Mouse (Mus musculus) cerebral cortex, adult 2 months (tissue): Measurements from ENCODE around the gene Pdia4.

Source experiments
- WGBS: fragments of 180-500 bp; shearing (Covaris S2); methylation state at CpG from one replicate; pipeline ENCODE4 v1.1.7; 2018; 5-methylcytosine and 5-hydroxymethylcytosine counted together

The Pdia4 gene

DNA sequence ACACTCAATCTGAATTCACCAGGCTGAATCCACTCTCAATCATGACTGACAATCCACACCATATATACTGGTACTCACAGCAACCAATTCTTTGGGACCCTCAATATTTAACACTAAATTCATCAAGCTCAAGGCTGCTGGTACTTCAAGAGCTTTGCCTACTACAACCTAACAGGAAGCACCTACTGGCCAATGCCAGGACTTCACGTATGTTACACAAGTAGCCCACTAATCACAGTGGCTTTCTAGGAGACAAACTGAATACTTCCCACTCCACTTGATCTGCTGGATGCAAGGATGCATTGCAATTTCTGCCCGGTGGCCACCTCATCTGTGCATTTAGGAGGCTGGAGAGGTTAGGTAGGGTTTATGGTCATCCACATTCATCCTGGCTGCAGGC is 3.0 kb downstream of the Pdia4 start:
- WGBS, result 69% methylated on average over 2 of the region's 2 CpGs

DNA sequence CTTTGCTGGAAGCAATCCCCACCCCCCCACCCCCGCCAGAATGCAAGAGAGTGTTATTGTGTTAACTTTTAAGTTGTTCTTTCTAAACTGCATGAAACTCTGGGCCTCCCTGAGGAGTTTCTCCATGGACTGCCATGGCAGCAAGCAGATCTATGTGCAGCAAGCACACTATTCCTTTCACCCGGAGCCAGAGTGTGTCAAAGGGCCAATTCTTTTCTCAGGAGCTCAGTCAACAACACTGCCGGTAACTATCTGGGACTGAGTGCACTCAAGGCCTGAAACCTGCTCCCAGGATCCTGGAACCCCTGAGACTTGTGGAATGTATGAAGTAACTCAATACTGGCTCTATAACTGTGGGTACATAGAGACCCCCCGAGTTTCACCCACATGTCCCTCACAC is 4.2 kb downstream of the Pdia4 start:
- WGBS, result 54% methylated on average over 4 of the region's 4 CpGs

DNA sequence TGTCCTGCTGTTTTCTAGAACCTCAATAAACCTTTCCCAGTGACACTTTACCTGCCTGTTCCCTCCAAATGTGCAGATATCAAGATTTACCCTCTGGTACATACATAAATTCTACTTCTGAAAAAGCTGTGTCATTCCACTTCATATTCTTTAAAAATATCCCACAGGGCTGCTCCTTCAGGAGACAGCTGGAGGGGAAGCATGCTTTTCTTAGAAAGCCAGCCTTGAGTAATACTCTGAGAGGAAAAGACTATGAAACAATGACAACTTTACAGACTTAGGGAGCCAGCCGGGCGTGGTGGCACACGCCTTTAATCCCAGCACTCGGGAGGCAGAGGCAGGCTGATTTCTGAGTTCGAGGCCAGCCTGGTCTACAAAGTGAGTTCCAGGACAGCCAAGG is 4.7 kb downstream of the Pdia4 start:
- WGBS, result 36% methylated on average over 5 of the region's 5 CpGs

DNA sequence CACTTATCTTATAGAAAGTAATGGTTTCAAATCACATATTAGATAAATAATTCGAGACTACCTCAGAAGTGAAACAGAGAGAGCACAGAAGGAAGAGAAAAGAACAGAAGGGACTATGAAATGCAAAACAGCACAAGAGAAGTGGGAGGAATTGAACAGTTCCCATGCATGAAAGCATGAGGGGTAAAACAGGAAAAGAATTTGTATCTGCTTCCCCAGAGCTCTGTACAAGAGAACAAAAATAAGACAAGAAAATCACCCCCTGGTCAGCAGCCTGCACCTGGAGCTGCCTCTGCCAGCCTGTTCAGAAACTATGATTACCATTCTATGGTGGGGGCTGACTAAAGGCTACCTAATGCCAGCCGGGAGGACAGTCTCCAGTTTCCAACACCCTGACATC is 5.8 kb downstream of the Pdia4 start:
- 51% methylated on average over 2 of the region's 2 CpGs for WGBS

DNA sequence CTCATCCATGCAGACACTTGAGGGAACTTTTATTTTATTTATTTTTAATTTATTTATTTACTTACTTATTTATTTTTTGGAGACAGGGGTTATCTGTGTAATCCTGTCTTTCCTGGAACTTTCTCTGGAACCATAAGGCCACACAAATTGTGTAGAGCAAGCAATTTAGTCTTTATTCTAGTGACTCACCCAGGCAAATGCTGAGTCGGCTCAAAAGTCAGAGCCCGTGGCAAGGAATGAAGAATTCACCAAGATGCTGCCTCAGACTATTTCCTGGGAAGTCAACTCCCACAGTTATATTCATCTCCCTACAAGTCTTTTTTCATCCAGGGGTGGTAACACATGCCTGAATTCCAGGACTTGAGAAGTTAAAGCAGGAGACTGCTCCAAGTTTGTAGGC is 7.7 kb downstream of the Pdia4 start:
- 51% methylated on average over 2 of the region's 2 CpGs for WGBS

DNA sequence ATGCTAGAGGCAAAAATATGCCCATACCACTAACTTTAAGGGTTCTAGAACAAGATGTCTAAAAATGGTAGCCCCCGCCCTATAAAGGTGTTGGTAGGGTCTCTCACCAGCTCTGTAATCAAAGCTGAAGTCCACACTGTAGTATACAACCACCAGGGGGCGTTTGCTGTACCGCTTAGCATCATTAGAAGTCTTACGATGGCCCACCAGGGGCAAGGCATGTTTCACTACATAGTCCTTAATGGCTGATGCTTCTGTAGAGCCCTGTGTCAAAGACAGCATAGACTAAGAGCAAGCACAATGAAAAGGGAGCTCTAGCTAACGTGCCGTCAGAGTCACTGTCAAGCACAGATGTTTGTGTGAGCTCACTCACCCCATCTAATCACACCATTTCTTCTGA is 14.2 kb downstream of the Pdia4 start:
- WGBS, result 33% methylated on average over 6 of the region's 6 CpGs

DNA sequence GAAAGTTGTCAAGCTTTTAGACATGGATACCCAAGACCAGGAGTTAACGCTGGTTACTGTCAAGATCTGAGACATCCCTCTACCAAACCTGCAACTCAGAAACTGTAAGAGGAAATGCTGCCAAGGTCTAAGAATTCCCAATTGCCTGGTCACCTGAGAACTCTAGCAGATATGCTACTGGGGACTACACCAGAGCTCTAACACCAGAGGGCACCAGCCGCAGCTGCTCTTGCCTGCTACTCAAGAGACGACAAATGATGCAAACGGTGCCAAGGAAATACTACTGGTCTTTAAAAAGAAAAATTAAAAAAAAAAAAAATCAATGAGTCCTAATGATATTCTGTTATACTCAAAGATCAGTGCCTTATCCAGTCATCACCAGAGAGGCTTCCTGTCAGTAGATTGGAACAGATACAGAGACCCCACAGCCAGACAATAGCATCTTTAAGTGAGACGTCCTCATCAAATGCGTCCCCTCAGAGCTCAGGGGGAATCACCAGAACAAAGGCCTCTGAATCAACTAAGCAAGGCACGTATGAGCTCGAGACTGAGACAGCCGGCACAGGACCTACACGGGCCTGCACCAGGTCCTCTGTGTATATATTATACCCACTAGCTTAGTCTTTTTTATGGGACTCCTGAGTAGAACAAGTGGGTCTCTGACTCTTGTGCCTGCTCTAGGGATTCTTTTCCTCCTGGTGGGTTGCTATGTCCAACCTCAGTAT is 19.0 kb downstream of the Pdia4 start:
- 47% methylated on average over 10 of the region's 10 CpGs for WGBS

DNA sequence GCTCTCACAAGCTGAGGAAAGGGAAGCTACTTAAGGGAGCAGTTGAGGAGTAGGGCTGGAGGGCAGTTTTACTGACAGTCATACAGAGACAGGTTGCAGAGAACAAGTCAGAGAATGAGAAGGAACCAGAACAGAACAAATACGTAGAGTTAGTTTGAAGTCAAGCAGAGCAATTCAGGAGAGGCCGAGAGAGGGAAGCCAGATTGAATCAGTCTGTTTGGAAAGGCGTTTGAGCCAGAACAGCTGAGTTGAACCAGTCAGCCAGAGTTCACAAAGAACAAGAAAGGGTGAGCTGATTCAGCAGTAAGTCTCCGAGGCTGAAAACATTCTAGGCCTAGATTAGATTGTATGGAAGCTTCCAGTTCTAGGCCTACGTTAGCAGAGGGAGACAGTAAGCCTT is 19.9 kb downstream of the Pdia4 start:
- 65% methylated on average over 5 of the region's 5 CpGs for WGBS

DNA sequence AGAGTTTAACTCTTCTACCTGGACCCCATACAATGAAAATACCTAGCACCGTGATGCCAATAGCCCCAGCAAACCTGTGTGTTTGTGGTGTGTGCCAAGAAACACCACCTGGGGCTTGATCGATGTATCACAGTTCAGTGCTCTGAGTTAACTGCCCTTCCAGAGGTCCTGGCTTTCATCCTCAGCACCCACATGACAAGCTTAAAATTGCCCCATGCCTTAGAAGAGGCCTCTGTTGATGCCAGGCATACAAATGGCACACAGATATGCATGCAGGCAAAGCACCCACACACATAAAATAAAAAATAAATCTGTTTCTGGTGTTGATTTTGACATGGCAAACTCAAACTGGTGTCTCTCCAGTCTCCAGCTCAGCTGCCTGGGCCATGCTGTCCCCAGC is 20.7 kb downstream of the Pdia4 start:
- 84% methylated on average over 2 of the region's 2 CpGs for WGBS

DNA sequence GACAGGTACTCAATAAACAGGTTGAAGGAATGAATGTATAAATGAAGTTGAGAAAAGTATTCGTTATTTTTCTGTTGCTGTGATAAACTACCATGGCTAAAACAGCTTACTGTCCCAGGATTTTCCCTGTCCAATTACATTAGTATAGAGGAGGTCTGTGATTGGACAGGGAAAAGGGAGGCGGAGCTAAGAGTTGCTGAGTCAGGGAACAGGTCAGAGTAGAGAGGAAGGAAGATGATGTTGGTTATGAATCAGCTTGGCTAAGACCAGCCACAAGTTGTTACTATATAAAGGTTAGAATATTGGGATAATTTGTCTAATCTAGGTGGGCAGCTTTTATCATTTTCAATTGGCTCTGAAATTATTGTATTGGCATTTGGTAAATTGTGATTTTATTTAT is 22.5 kb downstream of the Pdia4 start:
- 67% methylated on average over 2 of the region's 2 CpGs for WGBS

DNA sequence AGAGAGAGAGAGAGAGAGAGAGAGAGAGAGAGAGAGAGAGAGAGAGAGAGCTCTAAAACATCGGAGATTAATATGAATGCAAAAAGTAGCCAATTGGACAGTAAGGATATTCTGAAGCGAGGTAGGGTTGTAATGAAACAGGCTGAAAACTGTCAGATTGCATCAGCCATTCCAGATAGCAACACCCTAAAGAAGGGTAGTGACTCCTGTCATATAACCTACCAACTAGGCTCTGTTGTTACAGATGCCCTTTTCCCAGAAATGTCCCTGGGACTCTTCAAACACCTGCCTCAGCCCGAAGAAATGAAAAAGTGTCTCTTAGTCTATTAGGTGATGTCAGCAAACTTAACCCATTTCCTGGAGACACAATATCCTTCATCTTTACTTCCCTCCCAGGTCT is 24.4 kb downstream of the Pdia4 start:
- 18% methylated on average over 3 of the region's 3 CpGs for WGBS

DNA sequence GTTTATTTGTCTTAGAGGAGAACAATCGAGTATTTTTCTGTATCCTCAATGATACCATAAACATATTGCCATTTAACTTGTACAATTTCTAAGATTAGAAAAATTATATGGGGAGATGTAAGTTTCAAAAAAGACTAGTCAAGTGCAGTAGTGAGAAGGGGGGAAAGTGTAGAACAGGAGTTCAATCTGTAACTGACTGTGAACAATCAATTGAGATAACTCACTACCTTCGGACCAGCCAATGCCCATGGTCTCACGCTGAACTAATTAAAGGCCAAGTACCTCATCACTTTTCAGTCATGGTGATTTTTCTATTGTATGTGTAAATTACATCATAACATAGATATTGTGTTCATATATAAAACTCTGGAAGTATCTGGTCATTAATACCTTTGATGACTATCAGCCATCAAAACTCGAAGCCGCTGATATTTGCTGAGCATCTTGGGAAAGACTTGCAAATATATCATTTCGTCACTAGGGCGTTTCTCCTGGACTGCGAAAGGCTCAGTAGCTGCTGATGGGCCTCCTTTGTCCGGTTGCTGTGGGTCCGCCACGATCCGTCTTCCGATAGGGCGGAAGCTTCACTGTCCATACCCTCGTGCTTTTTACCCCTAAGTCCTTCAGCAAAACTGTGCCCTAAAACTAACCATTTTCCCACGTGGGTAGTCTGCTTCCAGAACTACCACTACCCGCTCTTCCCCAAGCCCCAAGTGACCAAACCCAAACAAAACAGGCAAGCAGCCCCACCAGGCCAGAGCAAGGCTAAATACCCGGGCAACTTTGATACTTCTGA is 25.1 kb downstream of the Pdia4 start:
- WGBS, result 2% methylated on average over 18 of the region's 18 CpGs

DNA sequence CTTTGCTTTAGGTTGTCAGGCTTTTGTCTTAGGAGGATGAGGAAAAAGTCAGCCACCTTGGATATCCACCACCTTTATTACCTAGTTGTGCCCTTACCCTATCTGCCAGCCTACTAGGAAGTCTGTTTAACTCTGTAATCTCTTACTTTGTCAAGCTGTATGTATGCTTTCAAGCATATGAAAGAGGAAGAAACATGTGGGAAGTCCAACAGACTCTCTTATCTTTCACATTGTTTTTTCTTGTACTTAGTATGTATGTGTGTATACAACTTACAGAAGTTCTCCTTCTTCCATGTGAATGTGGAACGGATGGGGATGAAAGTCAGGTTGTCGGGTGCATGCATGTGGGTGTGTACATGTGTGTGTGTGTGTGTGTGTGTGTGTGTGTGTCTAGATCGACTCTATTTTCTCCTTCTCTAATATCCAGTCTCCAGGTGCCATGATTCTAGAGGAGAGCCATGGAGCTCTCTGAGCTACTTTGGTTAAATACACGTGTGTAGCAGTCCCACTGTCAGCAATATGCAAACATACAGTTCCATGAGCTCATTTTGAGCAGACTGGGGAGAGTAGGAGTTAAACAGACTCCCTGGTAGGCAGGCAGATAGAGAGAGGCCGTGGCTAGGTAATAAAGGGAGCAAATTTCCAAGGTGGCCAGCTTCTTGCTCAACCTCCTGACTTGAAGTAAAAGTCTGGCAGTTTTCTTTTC is 28.4 kb downstream of the Pdia4 start:
- 80% methylated on average over 5 of the region's 5 CpGs for WGBS

DNA sequence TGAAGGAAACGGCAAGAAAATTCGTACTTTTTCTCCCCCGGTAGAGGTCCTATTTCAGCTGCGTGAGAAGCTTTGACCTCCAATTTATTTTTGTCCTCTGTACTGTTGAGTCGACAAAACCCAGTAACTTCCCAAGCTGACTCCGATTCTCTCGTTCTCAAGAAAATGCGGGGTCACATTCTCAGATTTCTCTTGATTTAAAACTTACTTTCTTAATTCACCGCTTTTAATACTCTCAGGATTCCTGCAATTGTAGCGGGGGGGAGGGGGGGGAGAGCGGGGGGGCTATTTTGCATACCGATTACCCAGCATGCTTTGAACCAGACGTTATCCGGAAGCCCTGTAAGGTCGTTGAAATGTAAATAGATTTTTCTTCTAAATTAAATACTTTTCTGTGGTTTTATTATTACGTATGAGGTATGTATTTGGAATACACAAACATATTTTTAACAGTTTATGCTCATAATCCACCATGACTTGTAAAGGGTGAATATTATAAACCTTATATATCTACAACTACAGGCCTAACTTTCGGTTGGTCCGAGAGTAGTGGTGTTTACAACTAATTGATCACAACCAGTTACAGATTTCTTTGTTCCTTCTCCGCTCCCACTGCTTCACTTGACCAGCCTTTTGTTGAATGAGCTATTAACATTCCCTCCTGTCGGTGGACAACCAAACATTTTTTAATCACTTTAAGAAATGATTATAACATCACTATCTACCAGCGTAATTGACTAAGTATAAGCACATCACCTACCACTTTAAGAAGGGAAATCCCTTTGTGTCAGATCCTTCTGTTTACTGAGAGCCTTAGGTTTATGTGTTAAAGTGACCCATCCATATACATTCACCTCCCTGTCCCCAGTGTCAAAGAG is 31.9 kb downstream of the Pdia4 start:
- under 1% methylated on average over 21 of the region's 21 CpGs for WGBS

DNA sequence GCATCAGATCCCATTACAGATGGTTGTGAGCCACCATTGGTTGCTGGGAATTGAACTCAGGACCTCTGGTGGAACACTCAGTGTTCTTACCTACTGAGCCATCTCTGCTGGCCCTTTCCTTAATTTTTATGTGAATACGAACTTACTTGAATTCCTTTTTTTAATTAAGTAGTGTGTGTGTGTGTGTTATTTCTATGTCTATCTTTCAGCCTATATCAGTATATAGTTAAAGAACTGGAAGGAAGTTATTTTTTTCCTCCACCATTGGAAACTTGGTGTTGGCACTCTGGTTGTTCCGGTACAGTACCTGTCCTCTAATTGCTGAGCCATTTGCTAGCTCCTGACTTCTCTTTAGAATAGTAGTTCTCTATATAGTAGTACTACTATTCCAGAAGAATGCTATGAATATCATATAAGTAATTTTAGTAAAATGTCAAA is 32.6 kb downstream of the Pdia4 start:
- WGBS, result 6% methylated on average over 2 of the region's 2 CpGs

DNA sequence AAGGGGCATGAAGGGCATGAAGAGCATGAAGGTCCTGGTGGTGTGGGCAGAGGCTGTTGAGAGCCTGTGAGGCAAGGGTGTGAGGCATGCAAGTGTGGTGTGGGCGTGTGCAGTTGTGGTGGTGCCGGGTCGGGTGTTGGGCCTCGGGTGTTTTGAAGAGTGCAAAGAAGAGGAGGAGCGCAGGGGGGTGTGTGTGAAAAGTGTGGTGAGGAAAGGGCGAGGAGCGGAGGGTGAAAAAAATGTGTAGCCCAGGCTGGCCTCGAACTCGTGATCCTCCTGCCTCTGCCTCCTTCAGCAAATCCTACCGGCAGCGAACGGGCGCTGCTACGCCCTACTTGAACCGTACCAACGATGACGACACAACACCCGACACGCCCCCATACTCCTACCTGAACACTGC is 41.5 kb downstream of the Pdia4 start:
- 39% methylated on average over 9 of the region's 19 CpGs for WGBS

DNA sequence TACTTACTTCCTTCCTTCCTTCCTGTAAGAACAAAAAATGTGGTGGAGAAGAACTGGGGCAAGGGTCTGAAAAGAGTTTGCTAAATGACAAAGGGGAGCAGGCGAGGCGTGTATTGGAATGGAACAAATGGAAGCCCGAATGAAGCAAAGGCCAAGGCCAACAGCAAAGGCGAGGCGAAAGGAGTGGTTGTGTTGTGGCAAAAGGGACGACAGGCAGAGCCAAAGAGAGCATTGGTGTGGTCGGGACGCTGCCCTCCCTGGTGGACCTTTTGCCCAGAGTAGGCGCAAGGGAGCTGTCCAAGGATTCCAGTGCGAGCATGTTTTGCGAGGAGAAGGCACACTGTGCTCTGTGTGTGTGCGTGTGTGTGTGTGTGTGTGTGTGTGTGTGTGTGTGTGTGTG is 42.1 kb downstream of the Pdia4 start:
- 89% methylated on average over 12 of the region's 12 CpGs for WGBS

DNA sequence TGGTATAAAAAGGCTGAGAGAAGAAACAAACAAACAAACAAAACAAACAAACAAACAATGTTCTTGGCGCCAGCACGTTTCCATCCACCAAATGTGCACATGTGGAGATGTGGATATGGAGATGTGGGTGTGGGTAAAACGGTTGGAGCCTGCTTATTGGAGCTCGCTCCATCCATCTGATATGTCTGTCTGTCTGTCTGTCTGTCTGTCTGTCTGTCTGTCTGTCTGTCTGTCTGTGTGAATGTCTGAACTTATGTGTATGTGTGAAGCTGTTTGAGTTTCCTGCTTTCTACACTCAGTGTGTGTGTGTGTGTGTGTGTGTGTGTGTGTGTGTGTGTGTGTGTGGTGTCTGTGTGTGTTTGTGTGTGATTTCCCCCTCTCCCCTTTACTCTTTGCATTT is 43.4 kb downstream of the Pdia4 start:
- 68% methylated on average over 4 of the region's 4 CpGs for WGBS

DNA sequence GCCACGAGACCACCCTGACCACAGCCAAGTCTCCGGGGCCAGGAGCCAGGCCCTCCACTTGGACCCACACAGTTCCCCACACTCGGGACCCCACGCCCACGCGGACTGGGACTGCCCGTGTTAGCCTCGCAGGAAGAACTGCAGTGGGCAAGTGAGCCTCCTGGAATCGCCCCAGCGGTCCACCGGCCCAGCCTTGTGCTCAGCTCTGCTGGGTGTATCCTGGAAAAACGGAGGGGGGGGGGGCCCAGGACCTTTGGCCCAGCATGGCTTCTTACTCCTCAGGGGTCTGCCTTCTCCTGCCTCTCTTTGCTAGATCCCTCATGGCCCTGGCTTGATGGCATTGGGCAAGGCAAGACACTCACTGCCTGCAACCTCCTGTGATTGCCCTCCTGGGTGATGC is 44.7 kb downstream of the Pdia4 start:
- 62% methylated on average over 4 of the region's 12 CpGs for WGBS

DNA sequence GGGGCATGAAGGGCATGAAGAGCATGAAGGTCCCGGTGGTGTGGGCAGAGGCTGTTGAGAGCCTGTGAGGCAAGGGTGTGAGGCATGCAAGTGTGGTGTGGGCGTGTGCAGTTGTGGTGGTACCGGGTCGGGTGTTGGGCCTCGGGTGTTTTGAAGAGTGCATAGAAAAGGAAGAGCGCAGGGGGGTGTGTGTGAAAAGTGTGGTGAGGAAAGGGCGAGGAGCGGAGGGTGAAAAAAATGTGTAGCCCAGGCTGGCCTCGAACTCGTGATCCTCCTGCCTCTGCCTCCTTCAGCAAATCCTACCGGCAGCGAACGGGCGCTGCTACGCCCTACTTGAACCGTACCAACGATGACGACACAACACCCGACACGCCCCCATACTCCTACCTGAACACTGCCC is 45.9 kb downstream of the Pdia4 start:
- 59% methylated on average over 5 of the region's 20 CpGs for WGBS

DNA sequence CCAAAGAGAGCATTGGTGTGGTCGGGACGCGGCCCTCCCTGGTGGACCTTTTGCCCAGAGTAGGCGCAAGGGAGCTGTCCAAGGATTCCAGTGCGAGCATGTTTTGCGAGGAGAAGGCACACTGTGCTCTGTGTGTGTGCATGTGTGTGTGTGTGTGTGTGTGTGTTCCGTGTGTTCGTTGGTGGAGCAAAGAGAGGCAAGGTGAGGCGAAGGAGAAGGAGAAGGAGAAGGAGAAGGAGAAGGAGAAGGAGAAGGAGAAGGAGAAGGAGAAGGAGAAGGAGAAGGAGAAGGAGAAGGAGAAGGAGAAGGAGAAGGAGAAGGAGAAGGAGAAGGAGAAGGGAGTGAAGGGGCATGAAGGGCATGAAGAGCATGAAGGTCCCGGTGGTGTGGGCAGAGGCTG is 50.5 kb downstream of the Pdia4 start:
- WGBS, result 73% methylated on average over 9 of the region's 10 CpGs

DNA sequence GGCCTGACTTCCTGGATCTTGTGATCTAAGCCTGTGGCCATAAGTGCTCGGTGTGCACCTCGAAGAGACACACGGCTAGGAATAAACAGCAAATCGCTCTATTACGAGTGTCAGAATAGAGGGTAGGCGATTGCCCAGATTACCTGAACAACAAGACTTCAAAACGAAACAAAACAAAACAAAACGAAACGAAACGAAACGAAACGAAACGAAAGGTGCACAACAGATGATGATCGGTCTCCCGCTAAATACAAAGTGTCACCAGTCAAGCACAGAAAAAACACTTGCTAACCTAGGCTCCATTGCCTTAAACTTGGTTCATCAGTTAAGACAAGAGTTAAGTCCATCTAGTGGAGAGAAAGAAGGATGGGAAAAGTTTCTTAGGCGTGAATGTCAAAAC is 53.8 kb downstream of the Pdia4 start:
- WGBS, result 87% methylated on average over 14 of the region's 16 CpGs
